Mouse (Mus musculus): ENCODE measurements at regions not wholly inside any gene's neighbourhood (a gene's known extent, or its start where the extent isn't known, plus 50 kb on each side); places are given as distances from the start of the nearest gene placed in this dataset.

DNA sequence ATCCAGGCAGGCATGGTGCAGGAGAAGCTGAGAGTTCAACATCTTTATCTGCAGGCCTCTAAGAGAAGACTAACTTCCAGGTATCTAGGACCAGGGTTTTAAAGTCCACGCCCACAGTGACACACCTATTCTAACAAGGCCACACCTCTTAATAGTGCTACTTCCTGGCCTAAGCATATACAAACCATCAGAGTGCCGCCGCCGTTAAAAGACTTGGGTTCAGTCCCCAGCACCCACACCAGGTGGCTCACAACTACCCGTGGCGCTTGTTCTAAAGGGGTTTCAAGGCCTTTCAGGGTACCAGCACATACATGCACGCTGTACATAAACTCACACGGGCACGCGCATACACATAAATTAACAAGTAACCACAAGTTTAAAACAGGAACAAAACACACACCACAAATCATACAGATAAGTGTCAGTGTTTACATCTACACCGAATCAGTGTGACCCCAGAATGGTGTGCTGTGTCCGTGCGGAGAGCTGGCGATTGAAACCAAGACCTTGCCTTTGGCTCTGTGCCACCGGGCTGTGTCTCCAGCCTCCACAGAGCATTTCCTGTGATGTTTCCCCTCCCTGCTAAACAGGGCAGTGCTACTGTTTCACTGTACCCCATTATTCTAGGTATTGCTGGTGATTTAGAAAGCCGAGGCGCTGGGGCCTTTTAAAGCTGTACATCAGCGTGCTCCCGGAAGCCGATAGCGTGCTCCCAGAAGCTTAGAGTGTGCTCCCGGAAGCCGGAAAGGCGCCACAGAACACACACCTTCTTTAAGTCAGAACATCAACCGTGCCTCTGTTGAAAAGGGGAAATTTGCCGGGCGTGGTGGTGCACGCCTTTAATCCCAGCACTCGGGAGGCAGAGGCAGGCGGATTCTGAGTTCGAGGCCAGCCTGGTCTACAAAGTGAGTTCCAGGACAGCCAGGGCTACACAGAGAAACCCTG is 80.0 kb upstream of the Rap1b start:
- Histone ChIP-seq H3K4me1 (ENCODE audit: control insufficient read depth, insufficient read depth, low read length) (no peaks in the 10 kb centered on the region), H3K4me3 (ENCODE audit: low read depth, low read length) (no peak overlapping the region), H3K9me3 (ENCODE audit: control insufficient read depth, low read length) (no peaks in the 10 kb centered on the region), H3K27ac (ENCODE audit: low read depth, low read length) (no peak overlapping the region), H3K9ac (ENCODE audit: low read length) (no peak overlapping the region), H3K27me3 (ENCODE audit: control insufficient read depth, insufficient read depth, low read length) (no peaks in the 10 kb centered on the region), H3K4me2 (ENCODE audit: low read depth) (no peak overlapping the region), H3K36me3 (ENCODE audit: control insufficient read depth, insufficient read depth, low read length) (no peaks in the 10 kb centered on the region)
- no peak for ATAC-seq (ENCODE audit: insufficient read depth, low FRiP score, low TSS enrichment)
- DNase-seq (ENCODE audit: low spot score), result no peak
- WGBS, result 96% methylated on average over 31 of the region's 31 CpGs

DNA sequence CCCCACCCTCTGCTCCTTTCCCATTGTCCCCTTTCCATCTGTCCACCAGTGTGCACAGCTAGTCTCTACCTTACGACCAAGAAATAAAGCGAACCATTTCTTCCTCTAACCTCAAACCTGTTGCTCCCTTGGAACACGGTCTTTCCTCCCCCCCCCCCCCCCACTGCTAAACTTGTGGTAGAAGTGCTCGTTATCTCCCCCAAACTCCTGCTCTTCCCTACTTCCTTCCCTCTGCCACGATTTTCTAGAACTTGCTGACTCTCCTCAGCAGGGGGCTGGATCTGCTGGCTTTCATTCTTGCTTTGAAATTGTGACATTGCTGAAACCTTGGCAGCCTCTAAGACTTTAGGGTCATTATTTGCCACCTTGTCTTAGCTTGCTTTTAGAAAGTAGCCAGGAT is 83.2 kb upstream of the Rap1b start:
- Histone ChIP-seq H3K9ac (ENCODE audit: low read length) (no peak overlapping the region), H3K27me3 (ENCODE audit: control insufficient read depth, insufficient read depth, low read length) (no peaks in the 10 kb centered on the region), H3K4me2 (ENCODE audit: low read depth) (no peak overlapping the region), H3K4me1 (ENCODE audit: control insufficient read depth, insufficient read depth, low read length) (no peaks in the 10 kb centered on the region), H3K36me3 (ENCODE audit: control insufficient read depth, insufficient read depth, low read length) (no peaks in the 10 kb centered on the region), H3K9me3 (ENCODE audit: control insufficient read depth, low read length) (no peaks in the 10 kb centered on the region), H3K4me3 (ENCODE audit: low read depth, low read length) (no peak overlapping the region), H3K27ac (ENCODE audit: low read depth, low read length) (no peak overlapping the region)
- ATAC-seq (ENCODE audit: insufficient read depth, low FRiP score, low TSS enrichment), result no peak
- WGBS, result 71% methylated on average over 5 of the region's 5 CpGs
- DNase-seq (ENCODE audit: low spot score), result no peak

DNA sequence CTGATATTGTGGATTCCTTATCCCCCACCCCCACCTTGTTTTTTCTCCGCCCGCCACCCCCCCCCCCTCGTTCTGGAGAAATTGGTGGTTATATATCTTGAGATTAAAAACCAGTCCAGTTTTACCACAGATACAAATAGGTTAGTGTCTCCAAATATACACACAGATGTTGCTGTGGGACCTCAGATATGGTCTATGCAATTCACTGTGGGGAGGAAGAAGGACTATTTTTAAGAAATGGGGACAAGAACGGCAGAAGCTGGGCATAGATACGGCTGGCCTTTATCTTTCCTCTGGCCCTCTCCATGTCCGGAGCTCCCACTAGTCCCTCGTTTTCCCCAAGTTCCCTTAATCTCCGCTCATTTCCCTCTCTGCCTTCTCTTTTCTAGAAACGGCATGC is 89.0 kb upstream of the Rap1b start:
- Histone ChIP-seq H3K9me3 (ENCODE audit: control insufficient read depth, low read length) (no peaks in the 10 kb centered on the region), H3K4me2 (ENCODE audit: low read depth) (no peak overlapping the region), H3K36me3 (ENCODE audit: control insufficient read depth, insufficient read depth, low read length) (no peaks in the 10 kb centered on the region), H3K9ac (ENCODE audit: low read length) (no peak overlapping the region), H3K27ac (ENCODE audit: low read depth, low read length) (no peak overlapping the region), H3K27me3 (ENCODE audit: control insufficient read depth, insufficient read depth, low read length) (no peaks in the 10 kb centered on the region), H3K4me3 (ENCODE audit: low read depth, low read length) (no peak overlapping the region), H3K4me1 (ENCODE audit: control insufficient read depth, insufficient read depth, low read length) (no peaks in the 10 kb centered on the region)
- ATAC-seq (ENCODE audit: insufficient read depth, low FRiP score, low TSS enrichment) (no peak), DNase-seq (ENCODE audit: low spot score) (no peak)
- WGBS, result 84% methylated on average over 9 of the region's 9 CpGs

DNA sequence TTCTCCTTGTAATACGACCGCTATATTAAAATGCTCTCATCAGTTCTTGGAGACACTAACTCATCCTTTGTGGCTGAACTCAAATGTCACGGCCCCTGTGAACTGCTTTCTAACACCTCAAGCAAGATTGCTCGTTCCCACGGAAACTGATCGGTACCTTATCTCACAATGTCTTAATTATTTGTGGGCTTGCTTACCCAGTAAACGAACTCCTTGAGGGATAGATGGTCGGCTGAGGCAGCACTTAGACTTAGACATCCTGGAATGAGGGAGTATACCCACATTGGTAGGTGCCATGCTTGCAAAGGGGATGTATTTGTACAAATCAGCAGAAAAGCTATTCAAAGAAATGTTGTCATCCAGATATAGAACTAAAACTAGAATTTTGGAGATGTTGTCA is 92.9 kb upstream of the Rap1b start:
- H3K9me3 ChIP-seq (ENCODE audit: control insufficient read depth, low read length), result no peaks in the 10 kb centered on the region
- 84% methylated on average over 8 of the region's 8 CpGs for WGBS
- no peaks in the 10 kb centered on the region for H3K36me3 ChIP-seq (ENCODE audit: control insufficient read depth, insufficient read depth, low read length)
- DNase-seq (ENCODE audit: low spot score) (no peak), ATAC-seq (ENCODE audit: insufficient read depth, low FRiP score, low TSS enrichment) (no peak)
- H3K4me2 ChIP-seq (ENCODE audit: low read depth), result no peak overlapping the region
- H3K4me1 ChIP-seq (ENCODE audit: control insufficient read depth, insufficient read depth, low read length), result no peaks in the 10 kb centered on the region
- no peak overlapping the region for H3K4me3 ChIP-seq (ENCODE audit: low read depth, low read length)
- no peak overlapping the region for H3K9ac ChIP-seq (ENCODE audit: low read length)
- no peak overlapping the region for H3K27ac ChIP-seq (ENCODE audit: low read depth, low read length)
- H3K27me3 ChIP-seq (ENCODE audit: control insufficient read depth, insufficient read depth, low read length), result no peaks in the 10 kb centered on the region

DNA sequence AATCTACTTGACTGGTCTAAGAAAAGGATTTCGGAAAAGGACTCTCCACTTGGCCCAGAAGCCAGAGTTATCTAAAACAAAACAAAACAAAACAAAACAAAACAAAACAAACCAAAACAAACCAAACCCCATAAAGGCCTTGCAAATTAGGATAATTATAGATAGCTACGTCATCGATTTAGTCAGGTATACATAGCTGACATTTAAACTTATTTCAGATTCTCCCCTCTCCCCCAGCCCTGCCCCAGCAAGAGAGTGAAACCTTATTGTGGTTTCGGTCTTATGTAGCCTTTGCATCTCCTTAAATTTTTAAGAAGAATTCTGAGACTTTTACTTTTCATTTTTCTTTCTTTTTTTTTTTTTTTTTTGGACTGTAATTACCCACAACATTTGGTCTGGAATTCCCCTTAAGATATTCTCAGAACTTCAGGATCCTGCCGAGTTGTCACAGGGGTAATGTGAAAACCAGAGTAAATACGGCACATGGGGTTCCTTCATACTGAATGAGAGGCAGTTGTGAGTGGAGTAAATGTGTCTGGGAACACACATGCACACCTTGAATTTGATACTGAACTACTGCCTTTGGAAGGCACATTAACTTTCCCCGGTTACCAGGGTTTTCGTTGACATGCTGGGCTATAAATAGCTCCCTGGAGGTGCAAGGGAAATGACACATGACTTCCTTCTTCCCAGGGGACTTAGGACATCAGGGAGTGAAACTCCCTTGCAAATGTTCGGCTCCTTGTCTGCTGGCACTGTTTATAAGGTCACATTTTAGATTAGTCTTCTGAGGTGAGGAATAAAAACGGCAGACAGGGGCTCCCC is 94.8 kb upstream of the Rap1b start:
- WGBS, result 57% methylated on average over 10 of the region's 10 CpGs
- no peaks in the 10 kb centered on the region for H3K36me3 ChIP-seq (ENCODE audit: control insufficient read depth, insufficient read depth, low read length)
- H3K27ac ChIP-seq (ENCODE audit: low read depth, low read length), result no peak overlapping the region
- H3K4me3 ChIP-seq (ENCODE audit: low read depth, low read length), result no peak overlapping the region
- DNase-seq (ENCODE audit: low spot score), result no peak
- H3K27me3 ChIP-seq (ENCODE audit: control insufficient read depth, insufficient read depth, low read length), result no peaks in the 10 kb centered on the region
- ATAC-seq (ENCODE audit: insufficient read depth, low FRiP score, low TSS enrichment), result no peak
- no peaks in the 10 kb centered on the region for H3K9me3 ChIP-seq (ENCODE audit: control insufficient read depth, low read length)
- H3K9ac ChIP-seq (ENCODE audit: low read length), result no peak overlapping the region
- H3K4me2 ChIP-seq (ENCODE audit: low read depth), result no peak overlapping the region
- H3K4me1 ChIP-seq (ENCODE audit: control insufficient read depth, insufficient read depth, low read length), result no peaks in the 10 kb centered on the region

DNA sequence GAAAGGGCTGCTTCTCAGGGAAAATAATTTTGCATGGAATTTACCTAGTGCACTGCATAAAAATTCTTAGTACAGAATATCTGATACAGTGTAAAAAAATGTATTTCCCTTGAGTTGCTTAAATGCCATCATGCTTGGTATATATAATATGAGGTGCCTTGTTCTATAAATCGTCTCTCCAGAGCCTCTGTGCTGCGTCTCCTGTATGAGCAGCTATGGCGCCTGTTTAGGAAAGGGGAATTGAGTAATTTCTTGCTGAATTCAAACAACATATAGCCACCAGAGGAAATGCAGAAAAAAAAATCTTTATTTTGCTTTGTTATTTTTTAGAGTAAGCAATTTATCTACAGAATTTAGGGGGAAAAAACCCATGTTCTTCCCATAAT is 95.4 kb upstream of the Rap1b start:
- H3K27ac ChIP-seq (ENCODE audit: low read depth, low read length), result no peak overlapping the region
- no peaks in the 10 kb centered on the region for H3K27me3 ChIP-seq (ENCODE audit: control insufficient read depth, insufficient read depth, low read length)
- H3K4me1 ChIP-seq (ENCODE audit: control insufficient read depth, insufficient read depth, low read length), result no peaks in the 10 kb centered on the region
- no peak overlapping the region for H3K4me3 ChIP-seq (ENCODE audit: low read depth, low read length)
- no peak overlapping the region for H3K4me2 ChIP-seq (ENCODE audit: low read depth)
- no peak for ATAC-seq (ENCODE audit: insufficient read depth, low FRiP score, low TSS enrichment)
- 72% methylated on average over 3 of the region's 3 CpGs for WGBS
- no peak for DNase-seq (ENCODE audit: low spot score)
- no peak overlapping the region for H3K9ac ChIP-seq (ENCODE audit: low read length)
- H3K9me3 ChIP-seq (ENCODE audit: control insufficient read depth, low read length), result no peaks in the 10 kb centered on the region
- no peaks in the 10 kb centered on the region for H3K36me3 ChIP-seq (ENCODE audit: control insufficient read depth, insufficient read depth, low read length)

DNA sequence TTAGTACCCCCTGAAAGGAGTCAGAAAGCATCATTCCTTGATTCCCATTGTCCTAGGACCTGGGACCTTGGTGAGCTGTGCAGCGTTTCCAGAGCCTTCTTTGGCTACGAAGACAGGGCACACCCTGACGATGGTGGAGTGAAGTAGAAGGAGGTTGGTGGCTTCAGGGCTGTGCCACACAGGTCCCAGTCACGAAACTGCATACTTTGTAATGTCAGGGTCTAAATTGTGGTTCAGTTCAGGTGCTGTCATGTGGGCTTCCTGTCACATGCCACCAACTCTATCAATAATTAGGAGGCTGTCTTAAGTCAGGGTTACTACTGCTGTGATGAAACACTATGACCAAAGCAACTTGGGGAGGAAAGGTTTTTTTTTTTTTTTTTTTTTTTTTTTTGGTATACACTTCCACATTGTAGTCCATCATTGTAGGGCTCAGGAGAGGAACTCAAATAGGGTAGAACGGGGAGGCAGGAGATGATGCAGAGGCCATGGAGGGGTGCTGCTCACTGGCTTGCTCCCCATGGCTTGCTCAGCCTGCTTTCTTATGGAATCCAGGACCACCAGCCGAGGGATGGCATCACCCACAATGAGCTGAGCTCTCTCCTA is 98.0 kb upstream of the Rap1b start:
- no peak for DNase-seq (ENCODE audit: low spot score)
- H3K36me3 ChIP-seq (ENCODE audit: control insufficient read depth, insufficient read depth, low read length), result no peaks in the 10 kb centered on the region
- H3K4me3 ChIP-seq (ENCODE audit: low read depth, low read length), result no peak overlapping the region
- H3K27me3 ChIP-seq (ENCODE audit: control insufficient read depth, insufficient read depth, low read length), result no peaks in the 10 kb centered on the region
- H3K4me1 ChIP-seq (ENCODE audit: control insufficient read depth, insufficient read depth, low read length), result no peaks in the 10 kb centered on the region
- ATAC-seq (ENCODE audit: insufficient read depth, low FRiP score, low TSS enrichment), result no peak
- no peak overlapping the region for H3K27ac ChIP-seq (ENCODE audit: low read depth, low read length)
- H3K9ac ChIP-seq (ENCODE audit: low read length), result no peak overlapping the region
- H3K4me2 ChIP-seq (ENCODE audit: low read depth), result no peak overlapping the region
- H3K9me3 ChIP-seq (ENCODE audit: control insufficient read depth, low read length), result no peaks in the 10 kb centered on the region
- WGBS, result 86% methylated on average over 6 of the region's 6 CpGs

DNA sequence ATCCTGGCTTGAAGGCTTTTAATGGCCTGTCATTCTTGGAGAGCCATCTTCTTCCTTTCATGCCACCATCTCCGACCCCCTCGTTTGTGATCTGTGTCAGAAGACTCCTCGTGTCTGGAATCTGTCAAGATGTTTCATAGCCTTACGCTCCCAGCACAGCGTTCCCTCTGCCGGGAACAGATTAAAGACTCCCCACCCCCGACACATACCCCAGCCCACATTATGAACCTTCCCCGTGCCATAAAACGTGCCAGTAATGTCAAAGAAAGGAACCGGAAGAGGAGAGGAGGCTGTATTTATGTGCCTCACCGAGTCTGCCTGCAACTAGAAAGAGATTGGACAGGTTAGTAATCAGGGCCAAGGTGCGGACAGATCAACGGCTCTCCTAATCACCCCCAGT is 101.4 kb upstream of the Rap1b start:
- no peaks in the 10 kb centered on the region for H3K9me3 ChIP-seq (ENCODE audit: control insufficient read depth, low read length)
- no peak for DNase-seq (ENCODE audit: low spot score)
- no peak overlapping the region for H3K4me2 ChIP-seq (ENCODE audit: low read depth)
- WGBS, result 53% methylated on average over 13 of the region's 13 CpGs
- no peak overlapping the region for H3K27ac ChIP-seq (ENCODE audit: low read depth, low read length)
- no peak overlapping the region for H3K4me3 ChIP-seq (ENCODE audit: low read depth, low read length)
- no peak overlapping the region for H3K9ac ChIP-seq (ENCODE audit: low read length)
- H3K27me3 ChIP-seq (ENCODE audit: control insufficient read depth, insufficient read depth, low read length), result no peaks in the 10 kb centered on the region
- H3K4me1 ChIP-seq (ENCODE audit: control insufficient read depth, insufficient read depth, low read length), result no peaks in the 10 kb centered on the region
- no peak for ATAC-seq (ENCODE audit: insufficient read depth, low FRiP score, low TSS enrichment)
- no peaks in the 10 kb centered on the region for H3K36me3 ChIP-seq (ENCODE audit: control insufficient read depth, insufficient read depth, low read length)

All from neural tube, embryonic 11.5 days (tissue).